Mouse (Mus musculus) heart, embryonic 12.5 days (tissue): Measurements from ENCODE around the gene Tcf20. TPM values are rescaled to one million over a fixed set of nuclear protein-coding genes. Genes with fewer than 3 reads are reported as not detected.

Experiments
- ATAC-seq: fragments of 200-750 bp; cut with Nextera tagmentation; 2 replicates; pipeline ENCODE4 v1.8.0; 2017; ENCODE audit warnings: moderate TSS enrichment, moderate library complexity; ENCODE audit not compliant: insufficient number of reproducible peaks, low FRiP score
- H3K27ac ChIP-seq: fragments of 300-500 bp; sonication (generic); 2 replicates; pipeline ENCODE4 v1.5.1; 2016; ENCODE audit warnings: mild to moderate bottlenecking, moderate library complexity; ENCODE audit not compliant: poor library complexity, severe bottlenecking
- H3K27me3 ChIP-seq: fragments of 300-500 bp; sonication (generic); replicated peaks from 2 replicates; pipeline ENCODE4 v1.6.1; 2016; ENCODE audit warnings: mild to moderate bottlenecking, moderate library complexity
- H3K36me3 ChIP-seq: fragments of 300-500 bp; sonication (generic); 2 replicates; pipeline ENCODE4 v1.6.1; 2016; ENCODE audit warnings: mild to moderate bottlenecking, moderate library complexity
- H3K4me1 ChIP-seq: fragments of 300-500 bp; sonication (generic); replicated peaks from 2 replicates; pipeline ENCODE4 v1.6.1; 2016; ENCODE audit warnings: mild to moderate bottlenecking
- H3K4me2 ChIP-seq: fragments of 300-500 bp; sonication (generic); 2 replicates; pipeline ENCODE4 v1.6.1; 2016; ENCODE audit warnings: mild to moderate bottlenecking, moderate library complexity
- H3K4me3 ChIP-seq: fragments of 300-500 bp; sonication (generic); 2 replicates; pipeline ENCODE4 v1.5.1; 2016; ENCODE audit warnings: mild to moderate bottlenecking
- H3K9ac ChIP-seq: fragments of 300-500 bp; sonication (generic); 2 replicates; pipeline ENCODE4 v1.6.1; 2016; ENCODE audit warnings: mild to moderate bottlenecking, moderate library complexity
- H3K9me3 ChIP-seq: fragments of 300-500 bp; sonication (generic); replicated peaks from 2 replicates; pipeline ENCODE4 v1.6.1; 2016; ENCODE audit warnings: mild to moderate bottlenecking, moderate library complexity
- WGBS: fragments of 180-500 bp; shearing (Covaris S2); methylation state at CpG from one replicate; pipeline ENCODE4 v1.1.7; 2016; 5-methylcytosine and 5-hydroxymethylcytosine counted together
- polyA plus RNA-seq: library from polyadenylated mRNA; unstranded; fragments of >200 nt; fragmentation: Nextera tagmentation; extraction: Ambion mirVana; gene quantifications from 2 replicates; pipeline ENCODE4 v1.2.1, GENCODE M21; 2016

Gene Tcf20
- polyA plus RNA-seq, 1 experiment from 2014 or later = 5.4 TPM

DNA sequence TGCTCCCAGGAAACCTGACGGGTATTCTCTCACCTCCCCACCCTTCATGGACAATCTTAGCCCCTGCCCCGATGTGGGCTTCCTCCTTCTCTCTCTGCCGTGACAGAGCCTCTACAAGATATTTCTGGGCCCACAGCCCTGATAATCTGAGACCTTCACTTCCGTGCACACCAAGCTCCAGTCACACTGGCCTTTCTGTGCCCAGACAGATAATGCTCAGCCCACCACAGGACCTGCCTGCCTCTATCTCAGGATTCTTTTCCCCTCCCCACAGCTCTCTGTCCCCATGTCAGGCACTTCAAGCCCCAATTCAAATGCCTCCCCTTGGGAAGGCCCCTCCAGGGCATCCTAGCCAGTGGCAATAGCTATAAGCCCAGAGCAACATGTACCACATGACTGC, 31.0 kb downstream of the Tcf20 start:
- WGBS = 39% methylated on average over 4 of the region's 4 CpGs
- Histone ChIP-seq H3K4me2 (no peak overlapping the region), H3K4me1 (peaks cover 81% of the 10 kb centered on the region), H3K27me3 (peaks cover 81% of the 10 kb centered on the region), H3K27ac (peak overlapping the region; percentile 22; the same call in 1 of the 2 replicates), H3K36me3 (no peaks in the 10 kb centered on the region), H3K4me3 (no peak overlapping the region), H3K9ac (peak overlapping the region; percentile 56; the same call in 1 of the 2 replicates), H3K9me3 (no peaks in the 10 kb centered on the region)
- no peak for ATAC-seq

DNA sequence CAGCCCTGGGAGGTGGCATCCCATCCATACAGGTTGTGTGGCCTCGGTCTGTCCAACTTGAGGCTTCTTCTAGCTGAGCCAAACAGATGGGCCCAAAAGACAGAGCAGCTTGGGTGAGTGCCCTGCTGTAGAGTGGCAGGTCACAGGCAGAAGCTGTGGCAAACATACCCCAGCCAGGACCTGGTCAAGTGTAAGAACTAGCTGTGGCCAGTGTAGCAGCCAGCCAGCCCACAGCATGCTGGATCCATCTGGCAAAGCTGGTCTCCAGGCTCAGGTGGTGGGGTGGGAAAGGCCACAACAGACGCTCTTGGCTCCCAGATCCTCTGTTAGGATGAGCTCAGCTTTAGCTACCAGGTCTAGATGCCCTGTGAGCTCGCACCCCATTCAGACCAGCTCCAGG, 31.4 kb downstream of the Tcf20 start:
- H3K9me3 ChIP-seq = no peaks in the 10 kb centered on the region
- no peak for ATAC-seq
- H3K4me2 ChIP-seq = no peak overlapping the region
- H3K9ac ChIP-seq = no peak overlapping the region
- H3K27ac ChIP-seq = 0 out of 2 replicates have a peak overlapping the region, but pooled peaks have one; percentile 22
- 71% methylated on average over 3 of the region's 3 CpGs for WGBS
- H3K36me3 ChIP-seq = no peaks in the 10 kb centered on the region
- H3K4me1 ChIP-seq = peaks cover 77% of the 10 kb centered on the region
- no peak overlapping the region for H3K4me3 ChIP-seq
- H3K27me3 ChIP-seq = peaks cover 81% of the 10 kb centered on the region

DNA sequence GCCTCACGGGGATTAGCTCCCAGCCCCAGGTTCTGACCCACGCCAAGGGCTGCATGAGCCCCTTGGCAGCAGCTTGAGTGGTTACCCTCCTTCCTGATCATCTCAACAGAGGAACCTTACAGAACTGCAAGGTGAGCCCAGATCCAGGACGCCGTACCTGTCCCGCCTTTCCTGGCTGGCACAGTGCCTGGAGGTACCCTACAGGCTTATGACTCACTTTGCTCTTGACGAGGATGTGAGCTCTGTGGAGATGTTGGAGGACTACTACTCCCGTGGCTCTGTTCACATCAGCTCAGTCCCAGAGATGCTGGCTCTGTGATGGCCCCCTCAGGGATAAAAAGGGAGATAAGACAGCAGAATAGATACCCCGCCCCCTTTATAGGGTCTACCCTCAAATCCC, 32.4 kb downstream of the Tcf20 start:
- Histone ChIP-seq H3K4me3 (no peak overlapping the region), H3K9me3 (no peaks in the 10 kb centered on the region), H3K9ac (no peak overlapping the region), H3K27ac (no peak overlapping the region), H3K4me2 (no peak overlapping the region), H3K36me3 (no peaks in the 10 kb centered on the region), H3K27me3 (peaks cover 81% of the 10 kb centered on the region), H3K4me1 (peaks cover 74% of the 10 kb centered on the region)
- no peak for ATAC-seq
- 82% methylated on average over 8 of the region's 8 CpGs for WGBS

DNA sequence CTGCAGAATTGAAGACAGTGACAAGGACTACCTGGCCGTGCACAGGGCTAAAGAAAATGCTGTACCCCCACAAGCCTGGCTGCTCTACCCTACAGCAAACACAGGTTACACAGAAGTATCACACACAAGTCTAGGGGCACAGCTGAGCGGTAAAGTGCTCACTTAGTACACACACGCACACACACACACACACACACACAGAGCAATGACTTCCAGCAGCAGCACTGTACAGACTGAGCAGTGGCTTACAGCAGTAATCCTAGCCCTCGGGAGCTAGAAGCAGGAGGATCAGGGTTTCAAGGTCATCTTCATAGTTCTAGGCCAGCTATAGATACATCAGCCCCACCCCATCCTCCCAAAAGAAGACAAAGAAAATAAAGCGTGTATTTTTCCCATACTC, 33.6 kb downstream of the Tcf20 start:
- H3K36me3 ChIP-seq = no peaks in the 10 kb centered on the region
- no peak overlapping the region for H3K4me3 ChIP-seq
- WGBS = 61% methylated on average over 5 of the region's 5 CpGs
- H3K9me3 ChIP-seq = no peaks in the 10 kb centered on the region
- peaks cover 74% of the 10 kb centered on the region for H3K4me1 ChIP-seq
- no peak for ATAC-seq
- H3K27ac ChIP-seq = no peak overlapping the region
- H3K4me2 ChIP-seq = no peak overlapping the region
- no peak overlapping the region for H3K9ac ChIP-seq
- H3K27me3 ChIP-seq = peaks cover 80% of the 10 kb centered on the region

DNA sequence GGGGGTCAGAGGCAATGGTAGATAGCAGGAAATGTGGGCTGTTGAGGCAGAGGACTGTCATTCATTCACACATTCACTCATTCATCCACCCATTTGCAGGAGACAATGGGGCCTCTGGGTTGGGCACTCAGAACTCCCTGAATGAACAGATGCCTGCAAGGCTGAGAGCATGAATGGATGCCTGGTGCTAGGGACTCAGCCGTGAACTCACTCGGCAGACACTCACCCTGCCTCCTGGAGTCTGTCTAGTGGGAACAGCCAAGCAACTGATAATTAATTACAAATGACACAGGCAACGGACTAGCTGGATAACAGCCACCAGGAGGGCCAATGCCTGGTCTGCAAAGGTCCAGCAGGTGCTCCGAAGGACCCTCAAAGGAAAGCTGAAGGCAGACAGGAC, 34.6 kb downstream of the Tcf20 start:
- Histone ChIP-seq H3K4me2 (no peak overlapping the region), H3K9me3 (no peaks in the 10 kb centered on the region), H3K9ac (no peak overlapping the region), H3K4me3 (no peak overlapping the region), H3K36me3 (no peaks in the 10 kb centered on the region), H3K27ac (no peak overlapping the region), H3K27me3 (peaks cover 84% of the 10 kb centered on the region), H3K4me1 (peaks cover 74% of the 10 kb centered on the region)
- WGBS = 34% methylated on average over 4 of the region's 4 CpGs
- no peak for ATAC-seq

DNA sequence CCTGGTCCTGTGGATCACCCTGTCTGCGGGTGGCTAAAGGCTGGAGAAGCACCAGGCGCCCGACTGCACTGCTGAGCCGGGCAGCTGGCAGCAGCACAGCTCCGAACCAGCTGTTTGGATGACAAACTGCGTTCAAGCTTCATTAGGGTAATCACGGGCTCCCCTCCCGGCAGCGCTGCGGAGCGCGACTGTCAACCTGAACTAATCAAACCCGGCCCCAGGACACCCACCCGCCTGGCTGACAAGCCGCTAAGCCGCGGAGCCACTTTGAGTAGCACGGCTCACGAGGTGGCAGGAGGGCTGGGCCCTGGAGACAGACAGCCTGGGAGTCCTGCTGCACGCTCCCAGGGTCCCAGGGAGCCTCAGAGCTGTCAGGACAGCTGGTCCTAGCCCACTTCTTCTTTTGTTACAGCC, 35.4 kb downstream of the Tcf20 start:
- Histone ChIP-seq H3K27me3 (peaks cover 87% of the 10 kb centered on the region), H3K4me1 (peaks cover 74% of the 10 kb centered on the region), H3K27ac (no peak overlapping the region), H3K4me3 (no peak overlapping the region), H3K4me2 (peak overlapping the region; percentile 36), H3K9ac (no peak overlapping the region; the same call in 1 of the 2 replicates), H3K36me3 (no peaks in the 10 kb centered on the region), H3K9me3 (no peaks in the 10 kb centered on the region)
- ATAC-seq = no peak
- 9% methylated on average over 20 of the region's 20 CpGs for WGBS

DNA sequence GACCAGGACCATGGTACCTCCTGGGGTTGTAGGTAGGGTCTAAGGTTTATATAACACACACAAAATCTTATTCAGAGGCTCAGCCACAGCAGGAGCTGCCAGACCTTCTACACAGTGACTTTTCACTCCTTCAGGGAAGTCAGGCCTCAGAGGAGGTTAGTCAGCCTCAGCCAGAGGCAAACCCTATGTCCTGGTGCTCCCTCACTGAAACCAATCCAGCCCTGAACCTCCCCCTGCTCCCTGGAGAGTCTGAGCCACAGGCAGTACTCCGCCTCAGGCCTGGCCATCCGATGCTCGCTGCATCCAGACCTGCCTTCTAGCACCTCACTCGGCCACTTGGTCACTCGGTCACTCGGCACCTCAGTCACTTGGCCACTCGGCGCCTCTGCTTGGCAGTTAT, 37.4 kb downstream of the Tcf20 start:
- Histone ChIP-seq H3K4me2 (no peak overlapping the region), H3K4me1 (peaks cover 63% of the 10 kb centered on the region), H3K27me3 (peaks cover 97% of the 10 kb centered on the region), H3K4me3 (no peak overlapping the region), H3K27ac (no peak overlapping the region), H3K9me3 (no peaks in the 10 kb centered on the region), H3K36me3 (no peaks in the 10 kb centered on the region), H3K9ac (no peak overlapping the region)
- no peak for ATAC-seq
- 29% methylated on average over 8 of the region's 8 CpGs for WGBS

DNA sequence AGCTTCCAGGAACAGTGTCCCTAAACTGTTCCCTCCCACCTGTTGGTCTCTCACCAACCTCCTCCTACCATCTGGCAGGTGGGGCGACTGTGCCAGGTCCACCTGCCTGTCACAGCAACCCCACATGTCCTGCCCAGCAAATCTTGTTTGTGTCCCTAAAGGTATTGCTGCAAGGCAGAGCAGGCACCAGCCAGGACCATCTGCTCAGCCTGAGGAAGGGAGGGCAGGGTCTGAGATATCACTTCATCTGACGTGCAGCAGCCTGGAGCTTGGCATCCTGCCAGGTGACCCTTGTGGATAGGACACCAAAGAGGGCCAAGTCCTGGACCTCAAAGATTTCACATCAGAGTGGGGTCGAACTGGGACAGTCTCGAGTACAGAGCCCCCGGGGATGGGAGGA, 40.2 kb downstream of the Tcf20 start:
- H3K4me1 ChIP-seq = peaks cover 45% of the 10 kb centered on the region
- no peaks in the 10 kb centered on the region for H3K9me3 ChIP-seq
- H3K36me3 ChIP-seq = no peaks in the 10 kb centered on the region
- no peak overlapping the region for H3K4me2 ChIP-seq
- peaks cover 94% of the 10 kb centered on the region for H3K27me3 ChIP-seq
- no peak overlapping the region for H3K4me3 ChIP-seq
- 63% methylated on average over 5 of the region's 5 CpGs for WGBS
- H3K9ac ChIP-seq = no peak overlapping the region
- ATAC-seq = no peak
- no peak overlapping the region for H3K27ac ChIP-seq

DNA sequence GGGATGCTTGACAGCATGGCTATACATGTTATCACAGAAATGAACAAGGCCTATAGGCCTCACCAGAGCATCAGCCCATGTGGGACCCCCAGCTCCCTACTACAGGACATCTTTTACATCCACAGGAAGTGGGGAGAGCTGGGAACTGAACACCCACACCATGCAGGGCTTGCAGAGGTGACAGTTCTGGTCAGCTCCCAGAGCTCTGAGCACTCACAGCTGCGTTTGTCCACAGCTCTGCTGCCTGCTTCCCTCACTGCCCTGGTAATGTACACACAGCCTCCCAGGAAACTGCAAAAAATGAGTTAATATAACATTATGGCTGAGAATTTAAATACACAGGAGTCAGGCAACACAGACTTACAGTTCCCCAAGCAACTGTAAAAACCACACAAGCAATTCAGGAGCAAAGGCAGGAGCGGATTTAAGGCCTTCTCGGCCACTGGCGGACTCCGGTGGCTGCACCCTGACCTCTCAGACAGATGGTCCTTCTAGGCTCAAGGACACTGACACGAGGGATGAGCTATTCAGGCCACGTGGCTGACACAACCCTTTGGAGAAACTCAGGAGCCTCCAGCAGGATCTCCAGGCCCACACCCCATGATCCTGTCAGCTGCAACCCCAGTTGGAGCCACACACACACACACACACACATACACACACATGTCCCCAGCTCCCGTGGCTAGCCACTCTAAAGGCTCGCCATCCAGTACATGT, 43.0 kb downstream of the Tcf20 start:
- H3K36me3 ChIP-seq = no peaks in the 10 kb centered on the region
- H3K4me3 ChIP-seq = no peak overlapping the region
- H3K9me3 ChIP-seq = no peaks in the 10 kb centered on the region
- no peak for ATAC-seq
- no peak overlapping the region for H3K27ac ChIP-seq
- H3K4me1 ChIP-seq = peaks cover 44% of the 10 kb centered on the region
- H3K9ac ChIP-seq = no peak overlapping the region
- 77% methylated on average over 9 of the region's 9 CpGs for WGBS
- H3K4me2 ChIP-seq = no peak overlapping the region
- peaks cover 95% of the 10 kb centered on the region for H3K27me3 ChIP-seq

DNA sequence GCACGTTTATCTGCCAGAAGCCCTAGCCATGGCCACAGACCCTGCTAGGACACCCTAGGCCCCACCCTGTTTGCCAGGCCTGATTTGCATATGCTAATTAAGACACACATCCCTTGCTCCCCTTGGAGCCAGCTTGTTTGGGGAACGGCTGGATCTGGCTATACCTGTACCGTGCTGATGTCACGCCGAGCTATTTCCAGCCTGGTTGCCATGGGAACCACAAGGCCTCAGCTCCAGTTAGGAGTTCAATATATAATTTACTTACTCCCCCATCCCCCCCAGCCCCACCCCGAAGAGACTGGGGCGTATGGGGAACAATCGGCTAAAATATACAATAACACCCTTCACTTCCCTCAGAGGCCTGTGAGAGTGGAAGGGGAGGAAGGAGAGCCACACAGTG, 45.9 kb downstream of the Tcf20 start:
- Histone ChIP-seq H3K4me3 (no peak overlapping the region), H3K4me2 (no peak overlapping the region), H3K9ac (no peak overlapping the region), H3K9me3 (no peaks in the 10 kb centered on the region), H3K27me3 (peaks cover 75% of the 10 kb centered on the region), H3K36me3 (no peaks in the 10 kb centered on the region), H3K4me1 (peaks cover 45% of the 10 kb centered on the region), H3K27ac (no peak overlapping the region)
- no peak for ATAC-seq
- 74% methylated on average over 8 of the region's 8 CpGs for WGBS

DNA sequence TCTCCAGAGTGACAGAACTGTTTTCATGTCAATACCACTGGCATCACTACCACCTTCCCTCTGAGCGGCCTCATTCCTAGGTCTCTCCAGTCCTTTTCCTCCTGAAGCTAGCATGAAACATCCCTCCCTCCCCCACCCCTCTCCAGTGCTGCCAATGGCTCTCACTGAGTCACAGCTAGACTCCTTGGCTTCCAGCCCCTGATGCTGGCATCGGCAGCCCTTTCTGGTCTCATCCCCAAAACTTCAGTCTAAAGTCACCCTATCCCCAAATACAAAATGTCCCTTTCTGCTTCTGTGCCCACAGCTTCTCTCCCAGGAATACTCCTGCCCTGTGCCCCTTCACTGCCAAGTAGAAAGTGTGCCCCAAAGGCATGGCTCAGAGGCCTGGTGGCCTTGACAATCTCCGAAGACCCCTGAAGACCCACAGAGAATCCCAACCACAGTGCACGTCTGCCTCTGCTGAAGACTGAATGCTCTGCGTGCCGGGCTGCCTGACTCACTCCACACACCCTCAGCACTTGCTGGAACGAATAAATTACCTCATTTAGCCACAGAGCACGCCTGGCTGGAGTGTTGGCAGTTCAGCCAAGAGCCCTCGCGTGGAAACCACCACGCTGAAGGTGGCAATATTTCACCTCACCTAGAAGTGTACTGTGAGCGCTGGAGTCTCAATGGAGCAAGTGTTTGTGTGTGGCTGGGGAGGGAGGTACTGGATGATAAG, 47.0 kb downstream of the Tcf20 start:
- 65% methylated on average over 12 of the region's 12 CpGs for WGBS

More for the DNA sequence above, 47.0 kb downstream of the Tcf20 start:
- no peak overlapping the region for H3K27ac ChIP-seq
- H3K9me3 ChIP-seq = no peaks in the 10 kb centered on the region
- H3K4me2 ChIP-seq = no peak overlapping the region
- H3K27me3 ChIP-seq = peaks cover 75% of the 10 kb centered on the region
- H3K36me3 ChIP-seq = no peaks in the 10 kb centered on the region
- H3K4me3 ChIP-seq = no peak overlapping the region
- no peak for ATAC-seq
- no peak overlapping the region for H3K9ac ChIP-seq
- H3K4me1 ChIP-seq = peaks cover 53% of the 10 kb centered on the region
